Mouse (Mus musculus) stomach, embryonic 16.5 days (tissue): ENCODE measurements around the gene Pigq. TPM values are rescaled to one million over a fixed set of nuclear protein-coding genes. Genes with fewer than 3 reads are reported as not detected.

Experiments
- ATAC-seq: fragments of 200-750 bp; cut with Nextera tagmentation; 2 replicates; pipeline ENCODE4 v1.8.0; 2017; ENCODE audit warnings: moderate number of reproducible peaks, moderate TSS enrichment; ENCODE audit not compliant: insufficient read depth, low FRiP score
- H3K27ac ChIP-seq: fragments of 300-500 bp; sonication (generic); 2 replicates; pipeline ENCODE4 v1.5.1; 2014; ENCODE audit warnings: low read length
- H3K27me3 ChIP-seq: fragments of 300-500 bp; sonication (generic); 2 replicates; pipeline ENCODE4 v1.6.1; 2014; ENCODE audit warnings: low read length, control low read depth, mixed read lengths; ENCODE audit not compliant: control insufficient read depth, insufficient read depth
- H3K36me3 ChIP-seq: fragments of 300-500 bp; sonication (generic); 2 replicates; pipeline ENCODE4 v1.6.1; 2014; ENCODE audit warnings: low read length; ENCODE audit not compliant: control insufficient read depth, insufficient read depth
- H3K4me1 ChIP-seq: fragments of 300-500 bp; sonication (generic); 2 replicates; pipeline ENCODE4 v1.6.1; 2014; ENCODE audit warnings: low read length, control low read depth, mixed read lengths; ENCODE audit not compliant: control insufficient read depth, insufficient read depth
- H3K4me2 ChIP-seq: fragments of 300-500 bp; sonication (generic); 2 replicates; pipeline ENCODE4 v1.6.1; 2014; ENCODE audit warnings: low read depth, low read length, mixed read lengths
- H3K4me3 ChIP-seq: fragments of 300-500 bp; sonication (generic); replicated peaks from 2 replicates; pipeline ENCODE4 v1.5.1; 2014; ENCODE audit warnings: mild to moderate bottlenecking, low read length
- H3K9ac ChIP-seq: fragments of 300-500 bp; sonication (generic); 2 replicates; pipeline ENCODE4 v1.6.1; 2014; ENCODE audit warnings: low read length
- H3K9me3 ChIP-seq: fragments of 300-500 bp; sonication (generic); replicated peaks from 2 replicates; pipeline ENCODE4 v1.6.1; 2016; ENCODE audit warnings: low read length, control low read depth; ENCODE audit not compliant: control insufficient read depth
- WGBS: fragments of 180-500 bp; shearing (Covaris S2); extraction: QIAGEN DNeasy Blood & Tissue Kit; methylation state at CpG from one replicate; pipeline ENCODE4 v1.1.7; 2014; 5-methylcytosine and 5-hydroxymethylcytosine counted together
- polyA plus RNA-seq: library from polyadenylated mRNA; unstranded; fragments of >200 nt; fragmentation: Nextera tagmentation; extraction: Ambion mirVana; gene quantifications from 2 replicates; pipeline ENCODE4 v1.2.1, GENCODE M21; 2015

The Pigq gene
- polyA plus RNA-seq, 1 experiment from 2014 or later: 57.2 TPM

DNA sequence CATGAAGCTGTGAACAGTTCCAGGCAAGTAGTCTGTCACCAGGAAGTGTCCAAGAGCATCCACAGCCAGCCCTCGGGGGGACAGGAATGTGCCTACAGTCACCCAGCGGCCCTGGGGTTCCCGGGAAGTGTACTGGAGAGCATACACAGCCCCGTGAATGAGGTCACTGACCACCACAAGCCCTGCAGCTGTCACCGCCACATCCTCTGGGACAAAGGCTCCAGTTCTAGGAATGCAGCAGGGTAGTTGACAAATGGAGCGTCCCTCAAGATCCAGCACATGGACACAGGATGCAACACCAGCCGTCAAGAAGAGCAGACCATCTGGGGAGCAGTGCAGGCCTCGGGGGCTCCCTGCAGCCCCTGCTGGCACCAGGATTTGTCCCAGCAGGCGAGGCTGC lies 967 bp downstream of the Pigq start:
- 71% methylated on average over 9 of the region's 9 CpGs for WGBS
- Histone ChIP-seq H3K4me2 (no peak overlapping the region), H3K9me3 (no peaks in the 10 kb centered on the region), H3K4me3 (no peak overlapping the region), H3K9ac (no peak overlapping the region), H3K27me3 (no peaks in the 10 kb centered on the region), H3K27ac (no peak overlapping the region), H3K36me3 (no peaks in the 10 kb centered on the region), H3K4me1 (peaks cover 8% of the 10 kb centered on the region)
- ATAC-seq: no peak

DNA sequence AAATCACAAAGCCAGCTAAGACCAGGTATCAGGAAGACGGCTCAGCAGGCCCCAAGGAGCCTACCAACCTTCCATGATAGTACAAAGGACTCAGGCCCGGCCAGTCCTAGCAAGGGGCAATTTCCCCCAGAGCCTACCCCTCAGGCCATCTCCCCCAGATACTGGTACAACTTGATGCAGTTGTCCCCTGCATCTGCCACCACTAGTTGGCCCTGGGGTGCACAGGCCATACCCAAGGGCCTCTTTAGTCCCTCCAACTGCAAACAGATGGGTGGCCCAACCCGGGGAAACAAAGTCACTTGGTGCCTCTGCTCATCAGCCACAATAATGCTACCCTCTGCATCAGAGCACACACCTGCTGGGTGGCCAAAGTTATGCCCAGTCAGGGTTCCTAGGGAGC lies 1.5 kb downstream of the Pigq start:
- Histone ChIP-seq H3K9ac (no peak overlapping the region), H3K27ac (peak overlapping the region; percentile 33; the same call in 1 of the 2 replicates), H3K4me1 (peaks cover 8% of the 10 kb centered on the region), H3K36me3 (no peaks in the 10 kb centered on the region), H3K27me3 (no peaks in the 10 kb centered on the region), H3K4me2 (no peak overlapping the region), H3K9me3 (no peaks in the 10 kb centered on the region), H3K4me3 (no peak overlapping the region)
- no peak for ATAC-seq
- WGBS: 76% methylated on average over 3 of the region's 3 CpGs

DNA sequence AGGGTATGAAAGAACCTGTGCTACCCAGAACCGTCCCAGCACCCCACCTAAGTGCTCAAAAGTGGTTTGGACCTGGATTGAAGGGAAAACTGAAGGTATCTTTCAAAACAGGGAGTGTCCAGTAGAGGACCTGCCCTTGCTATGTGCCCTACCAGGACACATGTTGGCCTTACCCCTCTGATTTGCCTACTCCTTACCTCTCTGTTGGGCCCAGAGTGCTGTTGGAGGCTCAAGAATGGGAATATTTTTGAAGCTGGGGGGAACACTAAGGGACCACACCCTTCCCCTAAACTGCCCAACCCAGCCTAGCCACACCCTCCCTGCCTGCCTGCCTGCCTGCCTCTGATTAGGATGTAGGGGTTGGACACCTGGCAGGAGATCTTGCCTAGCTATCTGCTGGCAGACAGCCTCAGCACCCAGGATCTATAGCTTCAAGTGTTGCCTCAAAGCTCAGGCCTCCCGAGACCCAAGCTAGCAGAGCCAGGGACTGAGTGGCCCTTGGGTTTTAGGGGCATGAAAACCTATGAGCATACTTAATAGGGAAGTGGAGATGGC lies 2.1 kb downstream of the Pigq start:
- H3K4me3 ChIP-seq: no peak overlapping the region
- H3K27ac ChIP-seq: peak overlapping the region; percentile 33; the same call in 1 of the 2 replicates
- peak; percentile 55 for ATAC-seq
- peaks cover 8% of the 10 kb centered on the region for H3K4me1 ChIP-seq
- WGBS: 69% methylated on average over 2 of the region's 2 CpGs
- H3K27me3 ChIP-seq: no peaks in the 10 kb centered on the region
- H3K9ac ChIP-seq: no peak overlapping the region
- no peaks in the 10 kb centered on the region for H3K36me3 ChIP-seq
- H3K4me2 ChIP-seq: no peak overlapping the region
- H3K9me3 ChIP-seq: no peaks in the 10 kb centered on the region

DNA sequence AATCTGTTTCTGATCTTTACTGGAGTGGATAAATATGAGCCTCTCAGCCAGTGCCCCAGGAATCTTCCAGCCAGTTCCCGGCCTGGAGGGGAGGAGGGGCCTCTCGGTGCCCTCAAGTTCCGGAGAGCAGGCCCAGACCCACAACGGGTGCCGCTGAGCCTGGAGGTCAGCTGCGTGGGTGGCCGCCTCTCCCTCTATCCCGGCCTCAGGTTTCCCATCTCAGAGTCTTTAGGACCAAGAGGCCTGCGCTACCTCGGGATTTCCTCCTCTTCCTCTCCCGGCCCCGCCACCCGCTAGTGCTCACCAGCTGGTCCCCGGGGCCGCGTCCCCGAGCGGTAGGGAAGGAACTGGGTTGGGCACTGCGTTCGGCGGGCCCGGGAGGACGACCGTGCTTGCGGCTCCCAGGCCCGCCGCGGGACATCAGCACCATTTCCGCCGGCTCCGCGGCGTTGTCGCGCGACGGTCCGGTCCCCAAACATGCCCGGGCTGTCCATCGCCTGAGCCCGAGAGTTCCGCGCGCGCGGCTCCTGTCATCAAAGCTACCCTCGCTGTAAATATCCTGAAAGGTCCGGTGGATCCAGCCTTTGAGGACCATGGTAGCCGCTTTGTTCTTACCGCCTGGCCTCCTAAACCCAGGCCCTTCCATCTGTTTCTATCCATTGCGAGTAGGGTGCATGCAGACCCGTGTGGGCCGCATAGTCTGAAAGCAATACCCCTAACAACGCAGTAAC lies 3.1 kb downstream of the Pigq start:
- no peaks in the 10 kb centered on the region for H3K27me3 ChIP-seq
- peak; percentile 67; the same call in 1 of the 2 replicates for ATAC-seq
- peak overlapping the region; percentile 88 for H3K27ac ChIP-seq
- H3K4me2 ChIP-seq: peak overlapping the region; percentile 77
- peaks cover 2% of the 10 kb centered on the region; the same call in 1 of the 2 replicates for H3K36me3 ChIP-seq
- peaks cover 8% of the 10 kb centered on the region for H3K4me1 ChIP-seq
- H3K9me3 ChIP-seq: no peaks in the 10 kb centered on the region
- peak overlapping the region; percentile 98 for H3K4me3 ChIP-seq
- WGBS: 2% methylated on average over 54 of the region's 54 CpGs
- peak overlapping the region; percentile 99 for H3K9ac ChIP-seq

DNA sequence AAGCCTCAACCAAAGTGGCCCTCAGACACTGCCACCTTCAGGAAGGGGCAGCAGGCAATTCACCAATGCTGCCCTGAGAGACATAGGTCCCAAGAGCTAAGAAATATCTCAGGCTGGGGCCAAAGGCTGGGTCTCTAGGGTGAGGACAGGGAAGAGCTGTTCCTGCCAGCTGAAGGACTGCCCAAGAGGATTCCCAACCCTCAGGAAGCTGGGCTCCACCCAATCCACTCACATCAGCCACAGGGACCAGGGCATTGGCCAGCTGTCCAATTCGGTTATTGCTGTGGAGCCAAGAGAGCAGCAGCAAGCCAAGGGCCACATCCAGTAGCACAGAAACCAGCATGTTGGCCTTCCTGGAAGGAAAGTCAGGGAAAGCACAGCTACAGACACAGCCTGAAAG lies 10.2 kb downstream of the Pigq start:
- H3K36me3 ChIP-seq: peaks cover 20% of the 10 kb centered on the region; the same call in 1 of the 2 replicates
- H3K9me3 ChIP-seq: no peaks in the 10 kb centered on the region
- no peaks in the 10 kb centered on the region for H3K4me1 ChIP-seq
- no peak overlapping the region for H3K4me2 ChIP-seq
- H3K27me3 ChIP-seq: no peaks in the 10 kb centered on the region
- no peak overlapping the region for H3K9ac ChIP-seq
- no peak overlapping the region for H3K4me3 ChIP-seq
- no peak overlapping the region for H3K27ac ChIP-seq
- no peak for ATAC-seq
- WGBS: 86% methylated on average over 1 of the region's 1 CpGs

DNA sequence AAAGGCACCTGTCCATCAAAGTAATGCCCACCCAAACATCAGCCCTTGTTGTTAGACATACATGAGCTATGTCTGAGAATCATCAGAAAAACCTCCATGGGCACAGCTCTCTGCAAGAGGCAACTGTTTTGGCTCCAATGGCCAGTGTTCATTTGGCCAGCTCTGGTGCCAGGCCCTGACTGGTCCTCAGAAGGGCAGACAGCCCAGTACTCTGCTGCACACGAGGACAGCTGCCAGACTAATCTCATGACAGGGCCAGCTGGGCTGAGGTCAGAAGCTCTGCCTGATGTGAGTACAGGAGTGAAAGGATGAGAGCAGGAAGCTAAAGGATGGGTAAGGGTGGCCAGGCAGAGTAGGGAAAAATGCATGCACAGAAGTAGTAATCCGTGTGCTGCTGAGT lies 19.4 kb downstream of the Pigq start:
- H3K9me3 ChIP-seq: no peaks in the 10 kb centered on the region
- no peaks in the 10 kb centered on the region; the same call in 1 of the 2 replicates for H3K4me1 ChIP-seq
- 75% methylated on average over 2 of the region's 2 CpGs for WGBS
- H3K27ac ChIP-seq: no peak overlapping the region
- H3K4me3 ChIP-seq: no peak overlapping the region
- H3K36me3 ChIP-seq: no peaks in the 10 kb centered on the region
- H3K9ac ChIP-seq: no peak overlapping the region
- ATAC-seq: no peak
- H3K27me3 ChIP-seq: no peaks in the 10 kb centered on the region
- H3K4me2 ChIP-seq: no peak overlapping the region

DNA sequence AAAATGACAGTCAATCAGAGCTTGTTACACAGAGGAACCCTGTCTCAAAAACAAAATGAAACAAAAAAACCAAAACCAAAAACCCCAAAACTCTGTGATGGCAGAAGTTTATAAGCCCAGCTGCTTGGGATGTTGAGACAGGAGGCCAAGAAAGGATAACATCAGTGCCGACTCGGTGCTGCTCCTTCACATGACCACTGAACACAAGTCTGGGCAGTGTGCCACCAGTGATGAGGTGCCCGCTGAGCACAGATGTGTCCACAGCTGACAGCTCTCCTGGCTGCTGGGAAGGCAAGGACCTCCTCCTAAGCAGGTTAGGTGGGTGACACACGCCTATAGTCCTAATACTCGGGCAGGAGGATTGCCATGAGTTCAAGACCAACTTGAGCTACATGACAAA lies 22.6 kb downstream of the Pigq start:
- H3K27ac ChIP-seq: no peak overlapping the region
- no peak for ATAC-seq
- WGBS: 67% methylated on average over 5 of the region's 5 CpGs

DNA sequence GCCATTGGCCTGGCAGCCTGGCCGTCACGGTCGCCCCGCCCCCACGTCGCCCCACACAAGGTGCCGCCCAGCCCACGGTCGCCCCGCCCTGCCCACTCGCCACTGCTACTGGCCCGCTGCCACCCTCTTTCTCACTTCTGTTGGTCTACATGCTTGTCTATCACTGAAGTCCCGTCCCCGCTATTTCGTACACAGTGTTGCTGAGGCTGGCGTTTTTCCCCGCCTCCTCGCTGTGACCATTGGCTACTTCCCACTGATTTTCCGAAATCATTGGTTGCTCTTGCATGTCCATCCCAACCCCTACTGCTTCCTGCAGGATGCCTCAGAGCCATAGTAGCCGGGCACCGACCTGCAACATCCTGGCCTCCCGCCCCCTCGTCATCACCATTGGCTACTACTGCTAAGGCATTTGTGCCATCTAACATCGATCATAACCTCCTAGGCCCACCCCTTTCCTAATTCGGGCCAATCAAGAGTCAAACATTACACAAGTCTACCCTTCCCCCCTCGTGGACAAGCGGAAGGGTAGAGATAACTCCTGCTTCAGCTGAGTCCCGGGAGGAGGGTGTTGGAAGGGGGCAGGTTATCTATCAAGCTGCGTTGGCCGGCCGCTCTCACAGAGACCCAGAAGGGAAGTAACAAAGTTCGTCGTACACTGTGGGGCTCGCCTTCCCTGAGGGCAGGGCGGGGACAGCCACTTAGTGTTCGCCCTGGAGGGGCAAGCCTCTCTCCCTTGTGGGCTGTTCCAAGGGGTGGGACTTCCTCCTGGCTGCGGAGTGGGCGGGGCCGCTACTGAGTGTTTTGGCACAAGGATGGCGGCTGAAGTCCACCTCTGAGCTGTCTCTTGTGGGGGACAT lies 24.7 kb downstream of the Pigq start:
- Histone ChIP-seq H3K27me3 (no peaks in the 10 kb centered on the region), H3K4me3 (peak overlapping the region; percentile 91), H3K4me2 (peak overlapping the region; percentile 63), H3K36me3 (no peaks in the 10 kb centered on the region), H3K9ac (peak overlapping the region; percentile 71), H3K4me1 (peaks cover 18% of the 10 kb centered on the region), H3K9me3 (no peaks in the 10 kb centered on the region), H3K27ac (peak overlapping the region; percentile 98)
- under 1% methylated on average over 40 of the region's 40 CpGs for WGBS
- peak; percentile 97 for ATAC-seq

More for the DNA sequence above, 22.6 kb downstream of the Pigq start:
- H3K9me3 ChIP-seq: no peaks in the 10 kb centered on the region
- no peak overlapping the region for H3K4me2 ChIP-seq
- H3K4me1 ChIP-seq: peaks cover 14% of the 10 kb centered on the region
- no peak overlapping the region for H3K9ac ChIP-seq
- no peak overlapping the region for H3K4me3 ChIP-seq
- no peaks in the 10 kb centered on the region for H3K36me3 ChIP-seq
- no peaks in the 10 kb centered on the region for H3K27me3 ChIP-seq
